Mouse (Mus musculus) cerebellum, adult 2 months (tissue): Measurements from ENCODE around the gene Coro2a. TPM values are rescaled to one million over a fixed set of nuclear protein-coding genes. Genes with fewer than 3 reads are reported as not detected.
A peak's percentile ranks its signal among the peaks of the same experiment; 100 is the strongest.

Source experiments
- DNase-seq, 2 experiments: peaks; one replicate each; pipeline ENCODE4 v3.0.0; 2021
- H3K27ac ChIP-seq: fragments of 200-500 bp; 2 replicates; pipeline ENCODE4 v1.5.1; 2012; ENCODE audit warnings: low read length, control low read depth, inconsistent platforms; ENCODE audit not compliant: insufficient read depth
- H3K27me3 ChIP-seq: fragments of 200-500 bp; 2 replicates; pipeline ENCODE4 v1.6.1; 2012; ENCODE audit warnings: inconsistent platforms, mild to moderate bottlenecking, low read length, moderate library complexity; ENCODE audit not compliant: control insufficient read depth, insufficient read depth
- H3K4me1 ChIP-seq: fragments of 200-500 bp; 2 replicates; pipeline ENCODE4 v1.6.1; 2011; ENCODE audit warnings: low read length; ENCODE audit not compliant: control insufficient read depth, insufficient read depth
- H3K4me3 ChIP-seq: fragments of 200-500 bp; replicated peaks from 2 replicates; pipeline ENCODE3; 2011; ENCODE audit warnings: mild to moderate bottlenecking, low read depth, low read length, control low read depth; ENCODE audit not compliant: insufficient read depth
- CTCF ChIP-seq: fragments of 200-500 bp; IDR thresholded peaks from 2 replicates; pipeline ENCODE4 v1.5.1; 2011; ENCODE audit warnings: low read depth, mild to moderate bottlenecking, control low read depth, low read length, moderate library complexity, borderline replicate concordance; ENCODE audit not compliant: insufficient read depth
- POLR2A ChIP-seq: fragments of 200-500 bp; IDR thresholded peaks from 2 replicates; pipeline ENCODE4 v1.6.1; 2011; ENCODE audit warnings: low read length, control low read depth, borderline replicate concordance; ENCODE audit not compliant: insufficient read depth
- WGBS: fragments of 180-500 bp; shearing (Covaris S2); methylation state at CpG from one replicate; pipeline ENCODE4 v1.1.7; 2018; 5-methylcytosine and 5-hydroxymethylcytosine counted together
- polyA plus RNA-seq: library from polyadenylated mRNA; depleted of rRNA; stranded (reverse); fragments of >200 nt; gene quantifications from 2 replicates; pipeline ENCODE4 v1.2.3, GENCODE M21; 2012

The Coro2a gene
- polyA plus RNA-seq, 1 experiment = 26.6 TPM

DNA sequence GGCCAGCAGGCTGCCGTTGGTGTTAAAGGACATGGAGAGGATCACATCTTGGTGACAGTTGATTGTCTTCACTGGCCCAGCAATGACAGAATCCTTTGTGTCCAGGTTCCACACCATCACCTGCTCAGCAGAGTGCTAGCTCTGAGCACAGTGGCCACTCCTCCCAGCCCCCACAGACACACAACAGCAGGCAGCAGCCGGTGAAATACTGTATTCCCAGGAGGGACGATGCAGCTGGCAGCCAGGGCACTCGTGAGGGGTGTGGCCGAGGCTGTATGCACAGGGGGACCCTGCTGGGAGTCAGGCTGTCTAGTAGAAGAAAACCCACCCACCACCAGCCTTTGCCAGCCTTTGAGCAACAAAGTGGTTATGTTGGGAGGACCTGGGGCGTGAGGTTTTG, 55.3 kb downstream of the Coro2a start:
- H3K4me1 ChIP-seq = peaks cover 19% of the 10 kb centered on the region
- WGBS = 24% methylated on average over 6 of the region's 6 CpGs
- H3K27ac ChIP-seq = no peak overlapping the region
- TF ChIP-seq POLR2A = no peak
- TF ChIP-seq CTCF = no peak
- DNase-seq = no peak
- no peaks in the 10 kb centered on the region for H3K27me3 ChIP-seq
- no peak overlapping the region for H3K4me3 ChIP-seq

DNA sequence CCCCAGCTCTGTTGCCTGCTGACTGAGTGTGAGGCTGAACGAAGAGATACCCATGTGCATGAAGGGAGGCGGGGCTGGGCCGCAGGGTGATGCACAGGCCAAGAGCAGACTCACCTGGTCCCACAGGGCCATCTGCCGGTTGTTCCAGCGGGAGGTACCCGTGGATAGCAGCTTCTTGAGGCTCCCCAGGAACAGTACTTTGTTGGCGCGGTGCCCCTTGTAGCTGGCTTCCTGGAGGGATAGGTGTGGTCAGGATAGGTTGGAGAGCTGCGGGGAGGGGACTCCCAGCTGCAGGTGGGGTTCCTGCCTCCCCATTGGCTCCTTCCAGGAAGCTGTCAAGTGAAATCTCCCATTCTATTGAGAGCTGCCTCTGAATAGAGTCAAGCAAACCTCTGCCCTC, 56.5 kb downstream of the Coro2a start:
- DNase-seq = peak; percentile 51 to 65
- Histone ChIP-seq H3K4me3 (no peak overlapping the region), H3K27me3 (no peaks in the 10 kb centered on the region), H3K4me1 (peaks cover 8% of the 10 kb centered on the region), H3K27ac (no peak overlapping the region)
- WGBS = 13% methylated on average over 9 of the region's 9 CpGs
- TF ChIP-seq POLR2A (no peak), CTCF (peak; percentile 49; the same call in 1 of the 2 replicates)

DNA sequence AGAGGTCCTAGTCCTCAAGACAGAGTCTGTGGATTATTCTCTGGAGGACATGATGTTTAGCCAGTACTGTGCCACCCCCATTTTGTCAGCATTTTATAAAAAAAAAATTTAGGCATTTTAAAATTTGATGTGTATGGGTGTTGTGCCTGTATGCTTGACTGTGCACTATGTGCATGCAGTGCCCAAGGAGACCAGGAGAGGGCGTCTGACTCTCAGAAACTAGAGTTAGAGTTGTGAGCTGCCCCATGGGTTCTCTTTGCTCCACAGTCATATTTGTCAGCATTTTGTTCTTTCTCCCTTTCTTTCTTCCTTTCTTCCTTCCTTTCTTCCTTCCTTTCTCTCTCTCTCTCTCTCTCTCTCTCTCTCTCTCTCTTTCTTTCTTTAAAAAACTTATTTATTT, 57.7 kb downstream of the Coro2a start:
- TF ChIP-seq POLR2A (no peak), CTCF (peak; percentile 53; the same call in 1 of the 2 replicates)
- DNase-seq = no peak
- Histone ChIP-seq H3K4me3 (no peak overlapping the region), H3K27ac (no peak overlapping the region), H3K4me1 (peaks cover 8% of the 10 kb centered on the region), H3K27me3 (no peaks in the 10 kb centered on the region)
- 26% methylated on average over 1 of the region's 1 CpGs for WGBS

GRCm38 (mm10) chr4:46543366-46544050, 58.5 kb downstream of the Coro2a start:
- H3K27me3 ChIP-seq = no peaks in the 10 kb centered on the region
- peaks cover 8% of the 10 kb centered on the region for H3K4me1 ChIP-seq
- peak; percentile 52 to 61 for DNase-seq
- WGBS = 69% methylated on average over 13 of the region's 13 CpGs
- TF ChIP-seq CTCF (no peak), POLR2A (no peak)
- H3K4me3 ChIP-seq = no peak overlapping the region
- H3K27ac ChIP-seq = no peak overlapping the region

- no peak for DNase-seq
These were observed 60.3 kb downstream of the Coro2a start for GRCm38 (mm10) chr4:46541707-46542106.

DNA sequence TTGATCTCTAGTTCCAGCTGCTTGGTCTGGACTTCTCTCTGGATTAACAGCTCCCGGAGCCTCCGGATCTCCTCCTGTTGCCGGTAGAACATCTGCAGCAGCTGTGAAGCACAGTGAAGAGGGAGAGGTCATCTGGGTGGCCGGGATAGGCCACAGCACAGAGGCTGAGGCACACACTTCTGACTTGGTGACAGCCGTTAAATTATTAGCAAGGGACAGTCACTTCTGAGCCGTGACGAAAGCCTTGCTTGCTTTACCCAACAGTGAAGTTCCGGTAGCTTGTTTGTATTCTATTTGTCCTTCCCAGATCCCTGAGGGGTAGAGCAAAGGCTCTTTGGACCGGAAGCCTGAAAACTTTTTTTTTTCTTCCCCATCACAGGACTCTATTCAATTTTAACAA, 62.8 kb downstream of the Coro2a start:
- TF ChIP-seq POLR2A = no peak
- TF ChIP-seq CTCF = no peak
- H3K4me1 ChIP-seq = 0 out of 2 replicates have a peak, but pooled peaks cover 4% of the 10 kb centered on the region

More at GRCm38 (mm10) chr4:46541707-46542106, 60.3 kb downstream of the Coro2a start:
- Histone ChIP-seq H3K27me3 (no peaks in the 10 kb centered on the region), H3K4me1 (peaks cover 8% of the 10 kb centered on the region), H3K4me3 (no peak overlapping the region), H3K27ac (no peak overlapping the region)
- TF ChIP-seq POLR2A = no peak
- TF ChIP-seq CTCF = no peak
- WGBS = 58% methylated on average over 9 of the region's 9 CpGs

GRCm38 (mm10) chr4:46535840-46536361, 66.1 kb downstream of the Coro2a start, which contains the start of gene Trim14:
TSS of gene Trim14 (minus strand) at chr4:46536141.
- Histone ChIP-seq H3K4me1 (no peaks in the 10 kb centered on the region), H3K27ac (no peak within 1 kb of the TSS), H3K27me3 (peaks cover 2% of the 10 kb centered on the region; the same call in 1 of the 2 replicates), H3K4me3 (peak within 1 kb of the TSS; percentile 50)
- under 1% methylated on average over 44 of the region's 46 CpGs for WGBS
- no peak for DNase-seq
- TF ChIP-seq CTCF (peak; percentile 35; the same call in 1 of the 2 replicates), POLR2A (no peak)

More for the DNA sequence above, 62.8 kb downstream of the Coro2a start:
- 66% methylated on average over 9 of the region's 9 CpGs for WGBS
- no peak for DNase-seq
- H3K27me3 ChIP-seq = peaks cover 2% of the 10 kb centered on the region; the same call in 1 of the 2 replicates
- no peak overlapping the region for H3K4me3 ChIP-seq
- no peak overlapping the region for H3K27ac ChIP-seq
